Mouse (Mus musculus) cerebellum, postnatal 4 days (tissue): ENCODE data around the gene Minpp1.
"Not testable (repeated sequence)": the region's sequence is repeated elsewhere in the genome, so short reads cannot be mapped to it uniquely, and the experiment has no call there.

ENCODE experiments used
- DNase-seq, 2 experiments: peaks; one replicate each; pipeline ENCODE4 v3.0.0; 2022; ENCODE audit warnings: low spot score in 2 of 2, mixed read lengths in 1 of 2

Minpp1 gene

DNA sequence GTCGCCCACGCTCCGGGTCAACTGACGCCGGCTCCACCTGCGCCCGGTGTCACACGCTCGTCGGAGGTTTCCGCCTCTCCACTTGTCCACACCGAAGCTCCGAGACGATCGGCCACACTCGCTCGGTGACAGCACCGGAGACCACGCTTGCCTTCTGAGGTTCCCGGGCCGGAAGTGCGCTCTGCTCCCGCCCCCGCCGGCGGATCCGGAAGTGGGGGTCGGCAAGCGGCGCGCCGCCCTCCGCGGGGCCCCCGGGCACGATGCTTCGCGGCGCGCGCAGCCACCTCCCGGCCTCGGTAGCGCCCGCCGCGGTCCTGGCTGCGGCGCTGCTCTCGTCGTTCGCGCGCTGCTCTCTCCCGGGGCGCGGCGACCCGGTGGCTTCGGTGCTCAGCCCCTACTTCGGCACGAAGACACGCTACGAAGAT, at the start of gene Minpp1:
Gene Minpp1, plus strand, starts transcription at position 89 of the 425 bp plus-strand sequence.
- DNase-seq, result peak; percentile 79 to 86

DNA sequence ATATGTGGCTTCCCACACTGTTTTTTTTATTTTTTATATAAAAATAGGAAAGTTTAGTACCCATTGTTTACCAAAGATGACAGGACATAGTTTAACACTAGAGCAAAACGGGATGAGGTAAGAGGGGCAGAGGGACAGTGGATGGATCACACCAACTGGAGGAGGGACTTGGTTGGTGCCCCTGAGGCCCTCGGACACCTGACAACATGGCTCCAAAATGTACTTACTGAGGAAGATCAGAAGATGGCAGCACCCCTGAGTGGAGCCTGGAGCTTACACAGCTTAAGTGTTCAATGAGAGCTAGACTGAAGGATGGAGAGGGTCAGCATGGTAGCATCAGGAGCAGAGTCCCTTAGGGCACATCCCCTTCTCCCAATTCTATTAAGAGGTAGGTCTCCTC, 46.2 kb upstream of the Minpp1 start:
- DNase-seq, result no peak

DNA sequence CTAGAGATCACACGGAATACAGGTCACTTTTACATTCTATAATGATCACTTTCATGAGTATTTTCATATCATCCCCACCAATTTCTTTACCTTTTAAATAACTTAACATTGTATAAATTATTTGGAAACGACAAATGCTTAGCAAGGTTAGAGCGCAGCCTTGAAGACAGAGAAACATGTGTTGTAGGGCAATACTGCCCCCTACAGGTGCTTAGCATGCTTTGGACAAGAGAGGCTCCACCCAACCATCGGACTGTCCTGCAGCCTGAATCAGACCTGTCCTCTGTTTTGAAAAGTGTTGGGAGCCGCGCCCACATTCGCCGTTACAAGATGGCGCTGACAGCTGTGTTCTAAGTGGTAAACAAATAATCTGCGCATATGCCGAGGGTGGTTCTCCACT, 44.0 kb upstream of the Minpp1 start:
- DNase-seq, result no peak

DNA sequence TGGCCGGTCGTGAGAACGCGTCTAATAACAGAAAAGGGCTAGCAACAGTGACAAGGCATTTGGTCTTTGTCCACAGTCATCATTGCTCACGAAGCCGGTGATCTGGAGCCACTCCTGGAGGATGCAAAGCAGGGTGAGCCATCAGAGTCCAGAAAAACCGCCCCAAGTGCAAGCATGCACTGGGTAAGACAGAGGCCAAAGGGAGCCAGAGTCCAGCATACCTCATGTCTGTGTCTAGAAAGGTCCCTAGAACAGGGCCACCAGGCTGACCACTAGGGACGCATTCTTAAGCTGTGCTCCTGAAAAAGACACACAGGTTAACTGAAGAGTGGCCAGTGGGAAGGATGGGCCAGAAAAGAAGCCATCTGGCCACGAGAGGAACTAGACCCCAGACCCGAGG, 36.6 kb upstream of the Minpp1 start:
- DNase-seq, result no peak

DNA sequence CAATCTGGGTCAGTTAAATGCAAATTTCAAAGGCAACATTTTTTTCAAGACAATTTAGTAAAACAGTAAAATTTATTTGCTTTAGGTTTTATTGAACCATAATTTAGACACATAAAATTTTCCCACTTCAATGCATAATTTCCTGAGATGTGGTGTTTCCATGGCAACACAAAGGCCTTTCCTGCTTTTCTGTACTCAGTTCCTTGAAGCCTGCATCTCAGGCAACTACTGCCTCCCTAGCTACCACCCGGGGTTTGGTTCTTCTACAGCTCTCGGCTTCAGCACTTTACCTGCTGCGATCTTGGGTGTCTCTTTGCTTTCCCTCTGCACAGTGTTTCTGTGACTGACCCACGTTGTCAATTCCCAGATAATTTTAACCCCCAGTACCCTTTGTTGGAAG, 33.3 kb upstream of the Minpp1 start:
- no peak for DNase-seq

DNA sequence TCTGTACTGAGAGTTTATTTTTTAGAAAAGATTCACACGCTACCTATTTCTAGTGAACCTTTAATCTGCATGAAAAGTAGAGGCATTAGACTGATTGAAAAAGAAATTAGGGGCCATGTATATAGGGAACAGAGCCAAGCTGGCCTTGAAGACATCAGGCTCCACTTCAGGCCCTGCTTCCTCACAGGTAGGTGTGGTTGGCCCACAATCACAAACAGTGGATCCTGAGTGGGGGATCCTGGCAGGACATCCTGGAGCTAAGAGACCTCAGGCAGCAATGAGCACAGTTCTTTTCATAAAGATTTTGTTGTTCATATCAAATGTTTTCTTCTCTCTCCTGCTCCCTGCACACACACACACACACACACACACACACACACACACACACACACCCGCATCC, 28.8 kb upstream of the Minpp1 start:
- DNase-seq, result no peak

DNA sequence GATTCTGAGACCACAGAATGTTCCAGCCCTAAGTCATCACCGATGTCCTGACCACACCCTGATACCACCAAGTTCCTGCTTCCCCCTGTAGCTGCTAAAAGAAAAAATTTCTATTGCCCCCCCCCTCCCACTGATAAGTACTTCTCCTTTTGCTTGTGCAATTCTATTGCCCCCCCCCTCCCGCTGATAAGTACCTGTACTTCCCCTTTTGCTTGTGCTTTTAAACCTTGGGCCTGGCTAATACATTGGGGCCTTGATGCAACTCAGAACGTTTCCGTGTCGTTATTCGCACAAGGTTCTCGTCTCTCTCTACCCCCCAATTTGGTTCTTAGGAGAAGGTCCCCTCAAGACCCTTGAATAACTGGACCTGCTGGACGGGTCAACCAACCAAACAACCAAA, 27.9 kb upstream of the Minpp1 start:
- not testable (repeated sequence) for DNase-seq

DNA sequence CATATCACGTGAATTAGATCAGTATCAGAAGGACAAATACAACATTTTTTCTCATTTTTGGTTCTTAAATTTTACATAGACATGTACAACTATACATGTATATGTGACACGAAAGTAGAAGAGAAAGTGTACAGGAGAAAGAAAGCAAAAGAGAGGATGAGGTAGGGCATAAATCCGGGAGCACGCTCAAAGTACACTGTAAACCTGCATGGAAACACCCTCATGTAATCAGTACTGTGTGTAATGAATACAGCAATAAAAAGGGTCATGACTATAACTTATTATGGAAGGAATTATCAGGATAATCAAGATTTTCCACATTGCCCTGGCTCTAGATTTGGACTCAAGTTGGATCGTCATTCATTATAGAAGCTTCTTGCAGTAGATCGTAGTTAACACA, 22.5 kb upstream of the Minpp1 start:
- DNase-seq, result no peak

DNA sequence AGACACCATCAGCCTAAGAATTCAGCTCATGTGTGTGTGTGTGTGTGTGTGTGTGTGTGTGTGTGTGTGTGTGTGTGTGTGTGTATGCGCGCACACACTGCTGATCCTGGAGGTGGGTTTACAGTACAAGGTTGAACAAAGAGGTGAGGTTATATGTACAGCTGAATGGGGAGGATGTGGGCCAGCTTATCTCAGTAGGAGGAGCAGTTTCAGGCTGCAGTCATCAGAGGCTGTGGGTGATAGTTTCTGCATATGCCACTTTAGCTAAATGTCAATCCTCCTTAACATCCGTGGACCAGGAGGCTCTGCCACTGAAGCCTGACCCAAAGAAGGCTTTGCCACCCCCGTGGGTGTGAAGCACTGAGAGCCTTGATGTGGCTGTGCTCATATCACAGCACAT, 20.3 kb upstream of the Minpp1 start:
- no peak for DNase-seq

DNA sequence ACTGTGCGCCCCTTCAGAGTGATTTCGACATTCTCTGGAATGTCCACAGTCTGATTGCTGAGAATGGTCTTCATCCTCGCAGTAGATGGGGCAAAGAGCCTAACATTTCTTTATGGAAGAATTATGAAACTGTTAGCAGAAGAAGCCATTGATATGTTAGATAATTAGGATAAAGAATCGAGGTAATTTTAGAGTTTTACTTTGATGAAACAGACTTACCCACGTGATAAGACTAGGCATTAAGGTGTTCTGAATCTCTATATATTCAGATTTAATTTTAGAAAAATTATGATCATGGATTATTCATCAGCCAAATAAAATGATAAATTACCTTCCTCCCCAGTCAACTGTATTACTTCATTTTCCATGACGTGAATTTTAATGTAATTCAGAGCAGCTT, 19.1 kb upstream of the Minpp1 start, which contains the start of gene Rpl9-ps6:
Gene Rpl9-ps6, minus strand, starts transcription at position 101 of the 400 bp plus-strand sequence.
- no peak for DNase-seq

DNA sequence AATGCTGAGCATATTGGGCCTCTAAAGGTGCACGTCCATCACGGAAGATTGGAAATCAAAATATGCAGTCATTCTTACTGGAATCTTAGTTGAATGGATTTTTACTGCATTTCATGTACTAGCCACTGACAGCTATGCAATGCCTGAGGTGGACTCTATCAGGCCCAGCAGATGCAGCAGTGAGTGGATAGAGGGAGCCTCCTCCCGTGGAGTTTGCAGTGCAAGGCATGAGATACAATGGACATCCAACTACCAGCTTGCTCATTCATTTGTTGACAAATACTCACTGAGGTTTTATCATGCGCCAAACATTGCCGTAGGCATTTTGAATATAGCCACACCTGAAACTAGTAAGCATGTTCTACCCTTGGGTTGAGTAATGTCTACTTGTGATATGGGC, 18.2 kb upstream of the Minpp1 start:
- no peak for DNase-seq

DNA sequence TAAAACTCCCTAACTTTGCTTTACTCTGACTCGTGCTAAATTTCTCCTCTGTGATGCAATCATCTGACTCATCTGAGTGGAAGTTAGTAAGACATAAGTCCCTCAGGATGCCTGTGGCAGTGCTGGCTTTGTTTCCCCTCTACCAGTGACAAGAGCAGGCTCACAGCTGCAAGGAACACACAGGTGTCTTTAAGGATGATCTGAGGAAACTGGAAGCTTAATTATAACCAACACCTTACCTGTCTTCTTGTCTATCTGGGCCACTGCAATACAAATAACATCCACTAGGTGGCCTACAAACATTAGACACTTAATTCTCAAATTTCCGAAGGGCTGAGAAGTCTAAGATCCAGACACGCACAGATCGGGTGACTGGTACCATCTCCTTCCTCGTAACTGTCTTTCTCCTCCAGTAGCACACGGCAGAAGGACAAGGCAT, 15.5 kb upstream of the Minpp1 start:
- peak in 1 of 2 experiments; percentile 33 for DNase-seq

DNA sequence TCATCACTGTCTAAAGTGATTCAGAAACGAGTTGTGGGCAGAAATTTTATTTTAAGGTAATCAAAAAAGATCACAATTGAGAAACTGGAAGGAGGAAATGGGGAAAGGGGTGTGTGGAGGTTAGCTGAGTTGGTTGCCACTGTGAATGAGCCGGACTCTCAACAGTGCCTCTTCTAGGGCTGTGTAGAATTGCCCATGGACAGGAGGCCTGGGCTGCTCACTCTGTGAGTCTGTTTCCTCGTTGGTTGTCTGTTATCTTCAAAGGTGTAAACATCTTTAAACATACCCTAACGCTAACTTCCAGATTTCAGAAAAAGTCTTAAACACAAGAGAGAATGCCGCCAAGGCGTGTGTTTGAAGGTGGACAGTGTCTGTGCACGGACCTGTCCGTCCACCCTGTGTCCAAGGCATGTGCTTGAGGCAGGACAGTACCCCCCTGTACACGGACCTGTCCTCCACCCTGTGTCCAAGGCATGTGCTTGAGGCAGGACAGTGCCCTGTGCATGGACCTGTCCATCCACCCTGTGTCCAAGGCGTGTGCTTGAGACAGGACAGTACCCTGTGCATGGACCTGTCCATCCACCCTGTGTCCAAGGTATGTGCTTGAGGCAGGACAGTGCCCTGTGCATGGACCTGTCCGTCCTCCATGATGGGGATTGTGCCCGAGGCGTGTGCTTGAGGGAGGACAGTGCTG, 14.9 kb upstream of the Minpp1 start:
- no peak for DNase-seq

DNA sequence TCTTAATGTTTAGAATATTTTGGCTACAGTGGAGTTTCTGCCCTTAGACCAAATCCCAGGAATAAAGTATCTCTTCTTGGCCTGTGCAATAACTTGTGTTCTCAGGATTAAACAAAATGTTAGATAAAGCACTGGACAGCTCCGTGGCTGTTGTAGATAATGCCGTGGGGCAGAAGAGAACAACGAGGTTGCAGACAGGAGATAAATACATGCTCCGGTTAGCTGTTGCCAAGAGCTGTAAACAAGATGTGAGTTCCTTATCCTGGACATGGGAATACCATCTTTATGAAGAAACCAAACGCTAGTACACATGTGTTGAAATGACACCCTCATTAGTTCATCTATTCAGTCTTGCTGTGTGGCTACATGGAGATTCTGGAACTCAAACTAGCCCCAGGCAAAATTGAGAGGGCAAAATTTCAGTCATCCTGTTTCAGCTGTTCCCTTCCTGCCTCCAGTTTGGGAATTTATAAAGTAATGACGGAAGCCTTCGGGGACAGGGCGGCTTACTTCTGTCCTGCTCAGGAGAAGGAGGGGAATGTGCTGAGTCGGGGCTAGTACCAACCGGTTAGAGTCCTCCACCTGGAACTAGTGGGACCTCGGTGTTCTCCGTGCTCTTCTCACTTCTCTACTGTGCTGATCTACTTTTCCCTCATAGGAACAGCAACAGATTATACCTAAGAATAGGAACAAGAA, 9.4 kb upstream of the Minpp1 start:
- no peak for DNase-seq

DNA sequence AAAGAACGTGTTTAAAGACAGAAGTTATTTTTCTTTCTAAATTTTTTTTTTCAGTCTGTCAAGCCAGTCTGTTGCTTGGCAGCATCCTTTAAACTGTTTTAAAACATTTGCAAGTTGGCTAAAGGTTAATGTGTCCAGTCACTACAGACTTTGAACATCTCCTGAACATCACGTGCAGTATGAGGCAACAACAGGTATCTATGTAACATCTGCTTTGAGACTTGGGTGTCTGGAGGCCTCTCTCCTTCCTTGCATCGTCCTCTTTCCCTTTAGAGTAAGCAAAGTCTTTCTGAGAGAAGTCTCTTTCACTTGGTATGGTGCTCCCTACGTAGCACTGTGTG, 8.9 kb upstream of the Minpp1 start:
- no peak for DNase-seq

DNA sequence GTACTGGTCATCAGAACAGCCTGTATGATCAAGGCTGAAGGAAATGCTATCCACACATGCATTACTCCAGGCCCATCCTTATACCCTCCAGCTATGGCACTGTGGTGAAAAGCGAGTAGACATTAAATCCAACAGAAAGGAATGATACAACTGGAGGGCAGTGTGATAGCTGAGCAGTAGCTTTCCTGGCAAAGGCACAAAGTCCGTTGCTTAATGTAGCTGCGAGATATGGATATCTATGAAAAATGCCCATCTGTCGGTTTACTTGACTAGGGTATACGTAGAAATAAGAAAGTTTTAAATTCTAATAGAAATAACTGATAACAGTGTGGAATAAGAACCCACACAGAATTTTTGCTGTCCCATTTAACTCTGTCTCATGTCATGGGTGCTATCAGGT, 5.3 kb upstream of the Minpp1 start:
- DNase-seq, result no peak

DNA sequence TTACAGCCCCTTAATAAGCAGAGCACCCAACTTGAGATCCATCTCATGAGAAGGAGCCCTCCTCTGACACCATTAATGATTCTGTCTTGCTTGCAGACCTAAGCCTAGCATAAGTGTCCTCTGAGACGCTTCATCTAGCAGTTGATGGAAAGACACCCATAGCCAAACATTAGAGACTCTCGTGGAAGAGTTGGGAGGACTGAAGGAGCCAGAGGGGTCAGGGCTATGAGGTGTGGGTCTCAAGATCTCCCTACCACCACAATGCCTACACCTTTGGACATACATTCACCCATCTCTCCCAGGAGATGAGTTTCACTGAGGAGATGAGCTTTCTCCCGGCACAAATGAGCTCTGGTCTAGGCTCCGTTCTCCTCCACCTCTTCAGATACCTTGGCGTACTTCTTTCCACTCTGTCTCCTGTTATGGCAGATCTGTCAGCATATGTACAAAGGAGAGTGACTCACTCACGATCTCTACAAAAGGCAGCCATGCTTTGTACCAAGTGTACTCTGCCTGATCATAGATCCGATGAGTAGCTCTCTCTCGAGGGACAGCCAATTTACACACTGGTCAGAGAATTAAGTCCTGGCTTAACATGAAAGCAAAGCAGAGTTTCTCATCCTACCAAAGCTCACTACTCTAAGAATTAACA, 4.7 kb upstream of the Minpp1 start:
- no peak for DNase-seq

DNA sequence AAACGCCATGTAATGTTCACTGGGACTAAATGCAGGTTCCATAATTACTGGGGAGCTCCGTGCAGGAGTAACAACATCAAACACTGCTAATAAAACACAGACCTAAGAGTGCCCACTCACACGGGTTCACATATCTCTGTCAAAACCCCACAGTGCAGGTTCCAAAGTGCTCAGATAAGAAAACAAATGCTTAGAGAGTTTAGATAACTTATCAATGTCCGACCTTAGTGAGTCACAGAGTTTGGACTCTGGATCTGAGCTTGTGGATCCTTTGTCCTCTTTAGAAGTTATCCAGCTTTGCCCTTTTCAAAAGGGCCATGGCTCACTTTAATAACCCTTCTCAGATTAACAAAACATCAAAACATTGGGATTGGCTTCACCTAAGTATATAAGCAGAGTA, 4.1 kb upstream of the Minpp1 start:
- DNase-seq, result no peak

DNA sequence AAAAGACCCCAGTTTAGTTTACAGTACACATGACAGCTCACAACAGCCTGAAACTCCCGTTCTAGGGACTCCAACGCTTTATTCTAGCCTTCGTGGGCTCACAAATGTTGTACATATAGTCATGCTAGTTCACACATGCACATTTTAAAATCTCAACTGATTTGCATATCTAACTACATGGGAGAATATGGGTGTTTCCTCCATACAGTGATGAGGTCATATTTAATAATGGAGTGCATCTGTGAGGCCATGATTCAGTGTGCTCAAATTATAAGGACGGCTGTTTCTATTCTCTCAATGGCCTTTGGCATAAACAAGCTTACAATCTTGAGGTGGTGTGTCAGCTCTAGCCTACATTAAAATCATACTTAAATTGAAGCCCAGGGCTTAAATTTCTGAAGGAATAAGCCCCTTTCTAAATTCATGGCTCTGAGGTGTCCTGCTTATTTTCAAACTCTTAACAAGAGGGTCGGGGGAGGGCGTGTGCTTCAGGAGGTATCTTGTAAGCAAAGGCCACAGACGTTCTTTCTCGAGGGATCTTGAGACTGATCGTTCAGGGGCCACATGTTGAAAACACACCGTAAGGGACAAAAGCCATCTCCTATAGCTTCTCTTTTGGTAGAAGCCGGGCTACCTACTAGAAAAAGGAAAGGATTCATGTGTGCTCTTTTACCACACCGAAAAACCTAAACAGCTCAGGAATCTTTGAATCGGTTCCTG, 468 bp upstream of the Minpp1 start:
- no peak for DNase-seq

DNA sequence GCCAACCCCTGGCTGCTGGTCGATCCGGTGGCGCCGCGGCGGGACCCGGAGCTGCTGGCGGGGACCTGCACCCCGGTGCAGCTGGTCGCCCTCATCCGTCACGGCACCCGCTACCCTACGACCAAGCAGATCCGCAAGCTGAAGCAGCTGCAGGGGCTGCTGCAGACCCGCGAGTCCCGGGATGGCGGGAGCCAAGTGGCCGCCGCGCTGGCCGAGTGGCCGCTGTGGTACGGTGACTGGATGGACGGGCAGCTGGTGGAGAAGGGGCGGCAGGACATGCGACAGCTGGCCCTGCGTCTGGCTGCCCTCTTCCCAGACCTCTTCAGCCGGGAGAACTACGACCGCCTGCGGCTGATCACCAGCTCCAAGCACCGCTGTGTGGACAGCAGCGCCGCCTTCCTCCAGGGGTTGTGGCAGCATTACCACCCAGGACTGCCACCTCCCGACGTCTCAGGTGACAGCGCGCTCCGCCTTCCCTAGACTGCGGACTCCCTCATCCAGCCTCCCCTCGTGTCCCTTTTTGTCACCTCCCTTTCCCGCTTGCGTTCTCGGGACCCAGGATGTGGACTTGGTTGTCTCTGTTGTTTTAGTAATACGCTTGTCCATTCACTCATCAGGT, 646 bp downstream of the Minpp1 start:
- DNase-seq, result peak in 1 of 2 experiments; percentile 46

DNA sequence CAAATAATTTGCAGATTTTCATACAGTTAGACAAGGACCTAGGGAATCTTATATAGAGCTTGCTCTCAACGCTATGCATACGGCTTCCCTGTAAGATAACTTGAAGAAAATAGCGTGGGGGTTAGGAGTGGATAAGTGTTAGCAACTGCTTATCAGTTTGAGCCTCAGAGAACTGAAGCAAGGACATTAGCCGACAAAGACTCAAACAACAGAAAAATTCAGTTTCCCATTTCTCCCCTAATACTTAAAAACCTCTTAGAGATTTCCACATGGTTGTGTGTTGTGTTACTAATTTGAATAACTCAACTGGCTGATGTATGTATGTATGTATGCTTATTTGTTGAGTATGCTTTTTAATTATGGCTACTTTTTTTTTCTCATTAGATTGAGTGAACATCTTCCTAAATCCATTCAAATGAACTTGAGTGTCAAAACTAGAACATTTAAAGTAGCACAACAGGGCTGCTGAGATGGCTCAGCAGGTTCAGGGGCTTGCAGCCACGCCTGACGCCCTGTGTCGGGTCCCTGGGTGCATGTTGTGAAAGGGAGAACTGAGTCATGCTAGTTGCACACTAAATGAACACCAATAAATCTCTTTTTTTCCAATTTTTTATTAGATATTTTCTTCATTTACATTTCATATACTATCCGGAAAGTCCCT, 2.2 kb downstream of the Minpp1 start:
- no peak for DNase-seq
